15 mouse cellular contexts compared by ENCODE assay signal in the genomic region with DNA sequence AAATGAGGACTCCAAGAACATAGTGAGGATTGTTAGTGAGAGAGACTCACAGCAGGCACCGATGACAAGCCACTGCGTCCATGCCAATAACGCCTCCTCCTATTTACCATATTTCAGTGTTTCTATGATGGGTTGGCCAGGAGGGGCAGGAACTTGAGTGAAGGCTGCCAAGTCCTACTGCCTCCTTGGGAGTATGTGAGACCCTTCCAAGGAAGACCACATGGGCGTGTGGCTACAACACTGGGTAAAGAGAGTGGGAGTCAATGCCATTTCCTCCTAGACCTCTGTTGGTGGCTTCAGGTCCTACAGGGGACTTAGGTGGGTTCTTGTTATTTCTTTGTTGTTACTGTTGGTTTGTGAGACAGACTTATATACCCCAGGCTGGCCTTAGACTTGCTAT. TPM values are rescaled to one million over a fixed set of nuclear protein-coding genes. Genes with fewer than 3 reads are reported as not detected.
DNase-seq lines count a peak whose midpoint lies in the region; ATAC-seq and TF ChIP-seq lines count a peak whose summit lies in the region.
"Had no signal": no experiment of that assay in that cellular context is flagged by ENCODE, and none has a peak within 500 bp of the region (broad histone marks: within the 10 kb centered on the region; RNA-seq: fewer than 3 reads in every experiment).

No protein-coding gene starts in this region.

- WGBS in kidney, embryonic 15.5 days: 58% methylated on average over 4 of the region's 4 CpGs
- 62% methylated on average over 4 of the region's 4 CpGs for WGBS in midbrain, embryonic 13.5 days
- WGBS in midbrain, embryonic 16.5 days: 62% methylated on average over 4 of the region's 4 CpGs
- 59% methylated on average over 4 of the region's 4 CpGs for WGBS in intestine, postnatal 0 days

- H3K27me3 ChIP-seq in kidney, embryonic 15.5 days: peaks cover 29% of the 10 kb centered on the region
- peaks cover 23% of the 10 kb centered on the region for H3K27me3 ChIP-seq in midbrain, embryonic 13.5 days
- H3K27me3 ChIP-seq in midbrain, embryonic 16.5 days (ENCODE audit: control insufficient read depth, insufficient read depth, low read depth, low read length): no peaks in the 10 kb centered on the region; the same call in 1 of the 2 replicates
- H3K27me3 ChIP-seq in intestine, postnatal 0 days (replicated peaks; ENCODE audit: control insufficient read depth, insufficient read depth, low read length): no peaks in the 10 kb centered on the region

- H3K36me3 ChIP-seq in kidney, embryonic 15.5 days: peaks cover 15% of the 10 kb centered on the region
- peaks cover 10% of the 10 kb centered on the region; the same call in 1 of the 2 replicates for H3K36me3 ChIP-seq in midbrain, embryonic 13.5 days
- no peaks in the 10 kb centered on the region for H3K36me3 ChIP-seq in midbrain, embryonic 16.5 days (ENCODE audit: control insufficient read depth, insufficient read depth, low read length)
- peaks cover 10% of the 10 kb centered on the region; the same call in 1 of the 2 replicates for H3K36me3 ChIP-seq in intestine, postnatal 0 days (ENCODE audit: control insufficient read depth, insufficient read depth)
- H3K36me3 ChIP-seq: neural tube, embryonic 13.5 days had no signal

- H3K9me3 ChIP-seq in kidney, embryonic 15.5 days (replicated peaks): no peaks in the 10 kb centered on the region
- no peaks in the 10 kb centered on the region for H3K9me3 ChIP-seq in midbrain, embryonic 13.5 days
- no peaks in the 10 kb centered on the region for H3K9me3 ChIP-seq in midbrain, embryonic 16.5 days (replicated peaks; ENCODE audit: control insufficient read depth, low read length, poor library complexity, severe bottlenecking)
- H3K9me3 ChIP-seq in intestine, postnatal 0 days (ENCODE audit: control insufficient read depth): no peaks in the 10 kb centered on the region
- H3K9me3 ChIP-seq: limb, embryonic 15.5 days; neural tube, embryonic 13.5 days had no signal

- H3K4me1 ChIP-seq in kidney, embryonic 15.5 days: peaks cover 22% of the 10 kb centered on the region
- 0 out of 2 replicates have a peak, but pooled peaks cover 16% of the 10 kb centered on the region for H3K4me1 ChIP-seq in midbrain, embryonic 13.5 days (replicated peaks)
- peaks cover 4% of the 10 kb centered on the region; the same call in 1 of the 2 replicates for H3K4me1 ChIP-seq in midbrain, embryonic 16.5 days (ENCODE audit: control insufficient read depth, insufficient read depth, low read length)
- 0 out of 2 replicates have a peak, but pooled peaks cover 2% of the 10 kb centered on the region for H3K4me1 ChIP-seq in intestine, postnatal 0 days (replicated peaks; ENCODE audit: control insufficient read depth, insufficient read depth, low read length)
- H3K4me1 ChIP-seq: limb, embryonic 15.5 days had no signal

- no peak overlapping the region for H3K4me3 ChIP-seq in kidney, embryonic 15.5 days (replicated peaks)
- H3K4me3 ChIP-seq in midbrain, embryonic 13.5 days (replicated peaks): no peak overlapping the region
- no peak overlapping the region for H3K4me3 ChIP-seq in midbrain, embryonic 16.5 days (ENCODE audit: low read depth, low read length)
- no peak overlapping the region for H3K4me3 ChIP-seq in intestine, postnatal 0 days (ENCODE audit: low read depth, low read length)
- H3K4me3 ChIP-seq: left cerebral cortex, adult 2 months; limb, embryonic 15.5 days; neural tube, embryonic 13.5 days had no signal

- DNase-seq in heart, adult 11 months: peak; percentile 84
- no peak for DNase-seq in heart, postnatal 4 days
- DNase-seq in kidney, adult 11 months: no peak
- DNase-seq in urinary bladder, adult 18-20 months (ENCODE audit: low spot score in 2 of 2): no peak

- H3K9ac ChIP-seq in kidney, embryonic 15.5 days: no peak overlapping the region
- H3K9ac ChIP-seq in midbrain, embryonic 13.5 days (replicated peaks): no peak overlapping the region
- no peak overlapping the region for H3K9ac ChIP-seq in midbrain, embryonic 16.5 days (ENCODE audit: low read depth, low read length)
- H3K9ac ChIP-seq in intestine, postnatal 0 days (ENCODE audit: low read depth, low read length): no peak overlapping the region
- H3K9ac ChIP-seq: limb, embryonic 15.5 days; neural tube, embryonic 13.5 days had no signal

- H3K4me2 ChIP-seq in kidney, embryonic 15.5 days: no peak overlapping the region
- H3K4me2 ChIP-seq in midbrain, embryonic 13.5 days (replicated peaks): no peak overlapping the region
- H3K4me2 ChIP-seq in midbrain, embryonic 16.5 days (ENCODE audit: low read length): no peak overlapping the region
- H3K4me2 ChIP-seq in intestine, postnatal 0 days (replicated peaks; ENCODE audit: low read depth): peak overlapping the region; percentile 35
- H3K4me2 ChIP-seq: limb, embryonic 15.5 days; neural tube, embryonic 13.5 days had no signal

- ATAC-seq in kidney, embryonic 15.5 days (replicated peaks; ENCODE audit: low FRiP score): 0 out of 2 replicates have a peak, but pooled peaks have one; percentile 7
- ATAC-seq in midbrain, embryonic 13.5 days: peak; percentile 39
- ATAC-seq in midbrain, embryonic 16.5 days: no peak
- ATAC-seq in intestine, postnatal 0 days: no peak

- H3K27ac ChIP-seq in kidney, embryonic 15.5 days: no peak overlapping the region
- H3K27ac ChIP-seq in midbrain, embryonic 13.5 days: no peak overlapping the region
- no peak overlapping the region for H3K27ac ChIP-seq in midbrain, embryonic 16.5 days (ENCODE audit: low read length)
- no peak overlapping the region for H3K27ac ChIP-seq in intestine, postnatal 0 days (ENCODE audit: low read depth, low read length)
- H3K27ac ChIP-seq: left cerebral cortex, adult 2 months; limb, embryonic 15.5 days; neural tube, embryonic 13.5 days had no signal

- no peak for TF ChIP-seq CTCF in intestine, postnatal 0 days (IDR thresholded peaks at IDR 0.05; ENCODE audit: low read depth)

RNA-seq across cellular contexts. Expression of a gene that starts 0.5 kb away (rescaled TPM):
- total RNA-seq in heart, postnatal 4 days (2021): under 1 TPM; 0.14 to 0.26 TPM
- 0.22 and 0.32 TPM in 2 replicates for polyA plus RNA-seq in kidney, embryonic 15.5 days (2015; fragmentation: Nextera tagmentation; extraction: Ambion mirVana)
- not detected in 2 replicates for polyA plus RNA-seq in midbrain, embryonic 13.5 days (2015; fragmentation: Nextera tagmentation; extraction: Ambion mirVana)
- 0.27 and 1.2 TPM in 2 replicates for polyA plus RNA-seq in midbrain, embryonic 16.5 days (2015; fragmentation: Nextera tagmentation; extraction: Ambion mirVana)
- 0.14 and 0.17 TPM in 2 replicates for polyA plus RNA-seq in intestine, postnatal 0 days (2015; fragmentation: Nextera tagmentation; extraction: Ambion mirVana)

RNA-seq across cellular contexts. Expression of a gene that starts 16.2 kb away (rescaled TPM):
- not detected for total RNA-seq in heart, postnatal 4 days (2021)
- not detected in 2 replicates for polyA plus RNA-seq in kidney, embryonic 15.5 days (2015; fragmentation: Nextera tagmentation; extraction: Ambion mirVana)
- not detected in 2 replicates for polyA plus RNA-seq in midbrain, embryonic 13.5 days (2015; fragmentation: Nextera tagmentation; extraction: Ambion mirVana)
- polyA plus RNA-seq in midbrain, embryonic 16.5 days (2015; fragmentation: Nextera tagmentation; extraction: Ambion mirVana): not detected in 2 replicates
- polyA plus RNA-seq in intestine, postnatal 0 days (2015; fragmentation: Nextera tagmentation; extraction: Ambion mirVana): not detected in 2 replicates
- total RNA-seq: adrenal gland, adult 18-20 months; hematopoietic stem cell, adult 5-6 weeks; left cerebral cortex, adult 2 months had no signal
- polyA plus RNA-seq: embryonic facial prominence, embryonic 11.5 days; limb, embryonic 15.5 days; midbrain, embryonic 14.5 days; neural tube, embryonic 13.5 days had no signal

RNA-seq across cellular contexts. Expression of a gene that starts 20.2 kb away (rescaled TPM):
- total RNA-seq in heart, postnatal 4 days (2021): under 1 TPM in 1 of 2 experiments, not detected in 1; 0.54 TPM
- polyA plus RNA-seq in kidney, embryonic 15.5 days (2015; fragmentation: Nextera tagmentation; extraction: Ambion mirVana): 1.2 and 1.7 TPM in 2 replicates
- 1.8 and 2.3 TPM in 2 replicates for polyA plus RNA-seq in midbrain, embryonic 13.5 days (2015; fragmentation: Nextera tagmentation; extraction: Ambion mirVana)
- polyA plus RNA-seq in midbrain, embryonic 16.5 days (2015; fragmentation: Nextera tagmentation; extraction: Ambion mirVana): 2.3 TPM in 2 replicates
- polyA plus RNA-seq in intestine, postnatal 0 days (2015; fragmentation: Nextera tagmentation; extraction: Ambion mirVana): 0.20 and 0.50 TPM in 2 replicates

RNA-seq across cellular contexts. Expression of a gene that starts 20.4 kb away (rescaled TPM):
- total RNA-seq in heart, postnatal 4 days (2021): 10 to 100 TPM; 71.6 to 78.1 TPM
- 210 and 240 TPM in 2 replicates for polyA plus RNA-seq in kidney, embryonic 15.5 days (2015; fragmentation: Nextera tagmentation; extraction: Ambion mirVana)
- 176 TPM in 2 replicates for polyA plus RNA-seq in midbrain, embryonic 13.5 days (2015; fragmentation: Nextera tagmentation; extraction: Ambion mirVana)
- polyA plus RNA-seq in midbrain, embryonic 16.5 days (2015; fragmentation: Nextera tagmentation; extraction: Ambion mirVana): 133 and 134 TPM in 2 replicates
- 50.9 and 56.0 TPM in 2 replicates for polyA plus RNA-seq in intestine, postnatal 0 days (2015; fragmentation: Nextera tagmentation; extraction: Ambion mirVana)

RNA-seq across cellular contexts. Expression of a gene that starts 23.7 kb away (rescaled TPM):
- total RNA-seq in heart, postnatal 4 days (2021): 10 to 100 TPM; 16.7 to 17.8 TPM
- polyA plus RNA-seq in kidney, embryonic 15.5 days (2015; fragmentation: Nextera tagmentation; extraction: Ambion mirVana): 10.7 and 12.4 TPM in 2 replicates
- 4.3 and 4.9 TPM in 2 replicates for polyA plus RNA-seq in midbrain, embryonic 13.5 days (2015; fragmentation: Nextera tagmentation; extraction: Ambion mirVana)
- 0.75 and 1.4 TPM in 2 replicates for polyA plus RNA-seq in midbrain, embryonic 16.5 days (2015; fragmentation: Nextera tagmentation; extraction: Ambion mirVana)
- 0.88 and 1.1 TPM in 2 replicates for polyA plus RNA-seq in intestine, postnatal 0 days (2015; fragmentation: Nextera tagmentation; extraction: Ambion mirVana)
- total RNA-seq: left cerebral cortex, adult 2 months had no signal

Comparison
In these comparisons a context has a peak if more than half of its experiments do, and no peak if none do; other contexts are left out.
1. ATAC-seq: peak in kidney, embryonic 15.5 days (single experiment) and midbrain, embryonic 13.5 days (single experiment); none in midbrain, embryonic 16.5 days (single experiment) and intestine, postnatal 0 days (single experiment).